Mouse (Mus musculus) limb, embryonic 10.5 days (tissue): Measurements from ENCODE around the gene Tmem254a. TPM values are rescaled to one million over a fixed set of nuclear protein-coding genes. Genes with fewer than 3 reads are reported as not detected.
"Not testable (repeated sequence)": the region's sequence is repeated elsewhere in the genome, so short reads cannot be mapped to it uniquely, and the experiment has no call there.

Experiments
- DNase-seq: peaks from one replicate; pipeline ENCODE4 v3.0.0-alpha.2; 2017; ENCODE audit warnings: low spot score
- H3K27ac ChIP-seq: fragments of 300-500 bp; sonication (generic); 2 replicates; pipeline ENCODE4 v1.5.1; 2016; ENCODE audit warnings: mild to moderate bottlenecking
- H3K27me3 ChIP-seq: fragments of 300-500 bp; sonication (generic); 2 replicates; pipeline ENCODE4 v1.6.1; 2016; ENCODE audit warnings: low read depth, mild to moderate bottlenecking; ENCODE audit not compliant: poor library complexity, severe bottlenecking
- H3K36me3 ChIP-seq: fragments of 300-500 bp; sonication (generic); 2 replicates; pipeline ENCODE4 v1.6.1; 2016; ENCODE audit warnings: mild to moderate bottlenecking, moderate library complexity
- H3K4me1 ChIP-seq: fragments of 300-500 bp; sonication (generic); 2 replicates; pipeline ENCODE4 v1.6.1; 2016
- H3K4me3 ChIP-seq: fragments of 300-500 bp; sonication (generic); 2 replicates; pipeline ENCODE4 v1.5.1; 2016; ENCODE audit warnings: mild to moderate bottlenecking, moderate library complexity
- H3K9me3 ChIP-seq: fragments of 300-500 bp; sonication (generic); replicated peaks from 2 replicates; pipeline ENCODE4 v1.6.1; 2016; ENCODE audit warnings: mild to moderate bottlenecking
- WGBS: fragments of 180-500 bp; shearing (Covaris S2); methylation state at CpG from one replicate; pipeline ENCODE4 v1.1.7; 2016; 5-methylcytosine and 5-hydroxymethylcytosine counted together
- polyA plus RNA-seq: library from polyadenylated mRNA; unstranded; fragments of >200 nt; fragmentation: Nextera tagmentation; extraction: Ambion mirVana; gene quantifications from 2 replicates; pipeline ENCODE4 v1.2.1, GENCODE M21; 2016

The Tmem254a gene
- polyA plus RNA-seq, 1 experiment from 2014 or later = 1.9 TPM

- not testable (repeated sequence) for DNase-seq, H3K9me3 ChIP-seq, H3K4me3 ChIP-seq, H3K36me3 ChIP-seq, H3K4me1 ChIP-seq, H3K27me3 ChIP-seq, H3K27ac ChIP-seq
- WGBS = no CpG with 5 or more reads among the region's 9 CpGs
Measured at GRCm38 (mm10) chr14:25881769-25882168, 45.7 kb downstream of the Tmem254a start.

GRCm38 (mm10) chr14:25876640-25877039 is 50.8 kb downstream of the Tmem254a start:
- not testable (repeated sequence) for DNase-seq, H3K9me3 ChIP-seq, H3K4me3 ChIP-seq, H3K36me3 ChIP-seq, H3K27ac ChIP-seq, H3K4me1 ChIP-seq, H3K27me3 ChIP-seq
- WGBS = no CpG with 5 or more reads among the region's 7 CpGs

Other genes with a start within 250 kb of the Tmem254a start
- gene Ppif, start 233.5 kb downstream of the Tmem254a start, polyA plus RNA-seq = 56.8 and 67.3 TPM in 2 replicates
- gene Zcchc24, start 158.6 kb downstream of the Tmem254a start, polyA plus RNA-seq = 9.9 and 17.0 TPM in 2 replicates
- gene Anxa11, start 85.5 kb downstream of the Tmem254a start, polyA plus RNA-seq = 3.7 and 6.4 TPM in 2 replicates
- not detected in 2 replicates for gene Plac9a, start 24.6 kb downstream of the Tmem254a start, polyA plus RNA-seq
- not detected in 2 replicates for gene Cphx1, start 10.6 kb upstream of the Tmem254a start, polyA plus RNA-seq
- gene Duxbl1, start 50.9 kb upstream of the Tmem254a start, polyA plus RNA-seq = 1.8 and 3.8 TPM in 2 replicates
- gene Gm9780, start 115.0 kb upstream of the Tmem254a start, polyA plus RNA-seq = not detected in 2 replicates
- 16.8 and 22.5 TPM in 2 replicates for gene Tmem254c, start 139.7 kb upstream of the Tmem254a start, polyA plus RNA-seq
- gene Cphx2, start 153.8 kb upstream of the Tmem254a start, polyA plus RNA-seq = not detected in 2 replicates
- gene Cphx3, start 154.6 kb upstream of the Tmem254a start, polyA plus RNA-seq = not detected in 2 replicates
- gene Duxbl2, start 190.7 kb upstream of the Tmem254a start, polyA plus RNA-seq = 0.49 TPM in 1 of 2 replicates, not detected in the other